Mouse (Mus musculus): Measurements from ENCODE around the gene Il3.

Il3 gene

DNA sequence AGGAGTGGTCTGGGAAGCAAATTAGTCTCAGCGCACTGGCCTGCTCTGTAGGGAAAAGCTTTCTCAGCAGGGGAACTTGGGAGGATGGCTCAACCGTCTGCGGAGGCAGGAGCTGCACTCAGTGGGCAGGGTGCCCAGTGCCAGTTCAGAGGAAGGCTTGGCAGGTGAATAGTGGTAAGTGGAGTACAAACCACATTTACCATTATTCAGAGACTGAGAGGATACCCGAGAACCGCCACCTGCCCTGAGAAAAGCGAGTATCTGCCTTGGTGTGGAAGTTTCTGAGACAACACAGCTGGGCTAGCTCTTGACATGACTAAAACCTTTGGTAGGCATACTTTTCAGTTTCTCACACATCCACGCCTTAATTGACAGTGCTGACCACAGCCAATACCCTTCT, 49.7 kb downstream of the Il3 start:
- no peak for DNase-seq (ENCODE audit: low read depth, low spot score)

DNA sequence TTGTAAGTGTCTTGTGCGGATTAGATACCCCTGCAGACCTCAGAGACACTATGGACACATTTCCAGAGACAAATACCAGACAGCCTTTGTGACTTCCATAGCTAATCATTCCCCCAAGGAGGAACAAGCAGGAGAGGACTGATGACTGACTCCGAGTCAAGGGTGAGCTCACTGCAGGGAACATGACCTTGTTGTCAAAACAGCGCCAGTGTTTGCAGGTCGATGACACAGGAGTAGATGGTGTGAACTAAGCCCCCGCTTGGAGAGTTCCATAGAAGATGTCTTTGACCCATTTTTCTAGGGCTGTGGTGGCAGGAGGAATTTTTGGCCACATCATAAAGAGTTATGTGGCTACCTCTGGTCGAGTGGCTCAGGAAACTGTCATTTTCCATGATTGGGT, 51.0 kb downstream of the Il3 start:
- no peak for DNase-seq (ENCODE audit: low read depth, low spot score)
